Mouse (Mus musculus): ENCODE measurements around the gene Gm4131.
"Not testable (repeated sequence)": the region's sequence is repeated elsewhere in the genome, so short reads cannot be mapped to it uniquely, and the experiment has no call there.

Gm4131 gene

DNA sequence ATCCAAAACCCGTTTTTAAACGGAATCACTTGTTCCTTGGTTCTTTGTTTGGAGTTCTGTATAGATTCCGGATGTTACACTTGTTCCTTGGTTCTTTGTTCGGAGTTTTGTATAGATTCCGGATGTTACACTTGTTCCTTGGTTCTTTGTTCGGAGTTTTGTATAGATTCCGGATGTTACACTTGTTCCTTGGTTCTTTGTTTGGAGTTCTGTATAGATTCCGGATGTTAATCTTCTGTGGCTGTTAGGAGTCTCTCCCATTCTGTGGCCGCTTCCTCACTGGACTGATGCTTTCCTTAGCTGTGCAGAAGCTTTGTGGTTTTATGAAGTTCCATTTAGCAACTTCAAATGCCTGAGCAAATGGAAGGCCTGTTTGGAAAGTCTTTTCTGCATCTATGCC, at the start of gene Gm4131:
Gm4131 (minus strand) TSS at position 101 of the 400 bp plus-strand sequence.
- not testable (repeated sequence) for DNase-seq (ENCODE audit: extremely low spot score)

DNA sequence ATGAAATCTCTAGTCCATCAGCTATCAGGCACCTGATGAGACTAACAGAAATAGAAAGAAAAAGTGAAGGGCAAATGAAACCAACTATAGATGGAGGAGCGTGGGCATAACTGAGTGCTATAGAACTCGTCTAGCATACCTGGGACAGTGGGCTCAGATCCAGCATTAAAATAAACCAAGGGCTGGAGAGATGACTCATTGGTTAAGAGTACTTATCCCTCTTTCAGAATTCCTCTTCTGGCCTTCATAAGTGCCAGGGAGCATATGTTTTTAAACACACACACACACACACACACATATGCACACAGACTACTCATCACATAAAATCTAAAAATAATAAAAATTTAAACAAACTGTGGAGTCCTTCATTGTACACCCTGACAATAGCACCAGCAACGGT, 43.2 kb upstream of the Gm4131 start:
- no peak for DNase-seq (ENCODE audit: extremely low spot score)

DNA sequence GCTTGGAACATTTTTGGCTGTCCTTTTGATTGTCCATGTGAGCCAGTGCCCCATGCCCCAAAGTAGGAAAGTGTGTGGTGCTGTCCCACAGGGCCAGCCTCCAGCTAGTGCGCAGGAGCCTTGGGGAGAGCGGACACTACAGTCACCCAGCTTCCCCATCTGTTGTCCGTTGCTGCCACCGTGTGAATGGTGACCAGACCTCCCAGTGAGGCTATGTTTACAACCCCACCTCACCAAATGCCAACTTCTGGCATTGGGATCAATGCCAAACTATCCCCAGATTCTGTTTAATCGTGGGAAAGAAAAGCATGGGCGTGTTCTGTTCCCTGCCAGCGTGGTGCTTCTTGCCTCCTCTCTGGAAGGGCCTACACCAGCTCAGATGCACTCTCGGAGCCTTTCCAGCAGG, 41.1 kb upstream of the Gm4131 start:
- DNase-seq (ENCODE audit: extremely low spot score), result no peak

DNA sequence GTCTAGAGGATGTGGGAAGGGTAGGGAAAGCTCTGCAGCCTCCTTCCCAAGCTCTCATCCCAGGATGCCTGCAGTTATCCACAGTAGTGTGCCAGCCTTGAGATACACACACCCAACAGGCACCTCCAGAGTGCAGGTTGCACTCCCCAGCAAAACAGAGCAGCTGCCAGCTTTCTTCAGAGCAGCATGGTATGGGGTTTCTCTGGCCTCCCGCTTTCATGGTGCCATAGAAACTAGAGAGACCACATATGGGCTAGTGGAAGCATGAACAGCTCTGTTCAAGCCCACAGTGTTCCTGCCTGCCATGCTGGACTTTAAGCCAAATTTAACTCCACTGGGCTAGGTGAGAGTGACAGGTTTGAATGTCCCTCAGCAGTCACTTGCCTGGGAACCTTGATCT, 36.1 kb upstream of the Gm4131 start:
- no peak for DNase-seq (ENCODE audit: extremely low spot score)

DNA sequence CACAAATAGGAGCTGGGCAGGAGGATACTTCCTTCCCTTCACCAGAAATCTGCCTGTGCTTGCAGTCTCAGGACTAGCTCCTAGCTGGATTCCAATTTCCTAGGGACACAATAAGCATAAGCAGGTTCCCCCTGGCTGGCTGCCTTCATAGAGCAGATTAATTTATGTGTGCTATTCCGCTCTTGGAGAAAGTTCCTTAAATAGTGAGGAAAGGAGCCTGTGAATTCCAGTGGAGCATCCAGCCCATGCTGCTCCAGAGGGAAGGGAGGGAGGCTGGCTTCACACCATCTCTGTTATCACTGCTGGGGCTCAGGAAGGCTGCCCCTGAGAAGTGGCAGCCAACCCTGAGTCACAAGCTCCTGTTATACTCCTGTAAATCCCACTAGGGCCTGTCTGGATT, 35.5 kb upstream of the Gm4131 start:
- DNase-seq (ENCODE audit: extremely low spot score), result no peak

DNA sequence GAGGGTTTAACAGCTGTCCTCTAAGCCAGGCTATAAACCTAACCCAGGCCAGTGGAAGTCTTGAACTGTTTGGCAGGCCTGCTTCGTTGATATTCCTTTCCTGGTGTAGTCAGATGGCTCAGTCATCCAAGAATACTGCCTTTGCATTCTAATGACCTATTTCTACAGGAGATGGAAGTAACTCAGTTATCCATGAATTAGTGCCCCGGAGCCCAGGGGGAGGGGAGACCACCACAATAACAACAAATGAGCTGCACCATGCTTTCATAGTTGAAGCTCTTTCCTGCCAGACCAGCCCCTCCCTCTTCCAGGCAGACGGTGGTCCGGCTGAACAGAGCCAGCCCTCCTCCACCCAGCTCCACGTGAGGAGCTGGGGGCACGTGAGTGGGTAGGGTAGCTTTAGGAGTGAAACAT, 33.4 kb upstream of the Gm4131 start:
- no peak for DNase-seq (ENCODE audit: extremely low spot score)

DNA sequence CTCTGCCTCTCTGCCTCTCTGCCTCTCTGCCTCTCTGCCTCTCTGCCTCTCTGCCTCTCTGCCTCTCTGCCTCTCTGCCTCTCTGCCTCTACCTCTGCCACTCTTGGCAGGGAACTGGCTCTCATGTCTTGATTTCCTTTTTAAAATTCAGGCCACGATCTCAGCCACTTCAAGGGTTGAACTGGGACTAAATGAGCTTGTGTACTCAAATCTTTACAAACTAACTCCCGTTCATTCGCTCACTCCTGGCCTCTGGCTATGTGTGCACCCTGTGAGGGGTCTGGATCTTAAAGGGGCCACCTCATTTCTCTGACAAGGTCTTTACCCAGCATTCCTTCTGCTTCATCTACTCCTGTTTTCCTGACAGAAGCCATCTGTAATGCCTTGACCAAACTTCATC, 18.6 kb upstream of the Gm4131 start:
- DNase-seq (ENCODE audit: extremely low spot score), result no peak

DNA sequence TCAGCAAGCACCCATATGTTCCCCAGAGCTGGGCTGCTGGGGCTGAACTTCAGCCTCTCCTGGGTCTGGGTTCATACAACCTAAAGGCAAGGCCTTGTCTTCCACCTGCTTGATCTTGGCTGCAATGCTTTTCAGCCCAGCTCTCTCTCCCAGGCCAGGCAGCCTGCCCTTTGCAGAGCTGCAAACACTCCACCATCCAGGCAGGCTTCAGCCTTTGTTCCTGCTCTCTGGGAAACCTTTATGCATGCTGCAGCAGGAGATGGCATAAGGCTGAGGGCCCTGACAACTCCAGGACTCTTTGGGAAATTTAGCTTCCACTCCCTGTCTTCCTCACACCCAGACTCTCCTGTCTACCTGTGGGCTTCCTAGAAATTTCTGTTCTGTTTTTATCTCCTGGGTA, 17.9 kb upstream of the Gm4131 start:
- DNase-seq (ENCODE audit: extremely low spot score), result no peak

DNA sequence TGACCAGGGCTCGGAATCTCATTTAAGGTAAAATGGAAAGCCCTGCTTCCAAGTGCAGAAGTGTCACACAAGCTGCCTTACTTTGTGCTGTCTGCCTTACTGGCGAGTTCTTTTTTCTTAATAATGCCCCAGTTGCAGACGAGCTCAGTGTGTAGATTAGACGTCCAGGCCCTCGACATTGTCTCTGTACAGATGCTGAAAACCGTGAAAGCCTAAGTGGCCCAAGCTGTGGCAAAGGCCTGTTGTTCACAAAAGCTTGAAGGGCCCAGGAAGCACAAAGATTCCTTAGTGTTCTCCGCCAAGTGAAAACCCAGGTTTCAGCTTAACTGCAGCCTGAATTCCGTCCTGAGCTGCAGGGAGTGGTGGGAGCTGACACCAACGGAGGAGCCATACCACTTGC, 15.0 kb upstream of the Gm4131 start:
- no peak for DNase-seq (ENCODE audit: extremely low spot score)

DNA sequence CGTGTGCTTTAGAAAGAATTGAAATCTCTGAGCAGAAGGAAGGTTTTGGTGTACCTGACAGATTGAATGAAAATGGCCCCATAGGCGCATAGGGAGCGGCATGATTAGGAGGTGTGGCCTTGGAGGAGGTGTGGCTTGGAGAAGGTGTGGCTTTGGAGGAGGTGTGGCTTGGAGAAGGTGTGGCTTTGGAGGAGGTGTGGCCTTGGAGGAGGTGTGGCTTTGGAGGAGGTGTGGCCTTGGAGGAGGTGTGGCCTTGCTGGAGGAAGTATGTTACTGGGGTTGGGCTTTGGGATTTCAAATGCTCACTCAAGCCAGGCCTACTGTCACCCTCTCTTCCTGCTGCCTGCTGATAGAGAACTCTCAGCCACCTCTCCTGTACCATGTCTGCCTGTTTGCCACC, 14.2 kb upstream of the Gm4131 start:
- no peak for DNase-seq (ENCODE audit: extremely low spot score)

DNA sequence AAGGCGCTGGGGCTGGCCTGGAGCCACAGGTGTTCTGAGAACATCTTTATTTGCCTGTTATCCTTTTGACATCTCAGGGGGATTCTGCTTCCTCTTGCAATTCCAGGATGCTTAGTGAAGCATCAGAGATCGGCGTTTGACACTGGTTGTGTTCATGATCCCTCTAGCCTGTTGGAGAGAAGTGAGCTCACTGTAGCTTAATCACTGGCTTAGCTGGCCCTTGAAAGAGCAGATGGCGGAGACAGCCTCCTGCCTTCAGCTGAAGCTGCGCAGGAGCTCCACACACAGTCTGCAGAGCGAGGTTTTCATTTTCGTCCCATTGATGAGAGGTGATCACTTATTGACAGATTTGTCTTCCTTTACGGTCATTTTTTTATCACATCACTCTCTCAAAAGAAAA, 9.1 kb upstream of the Gm4131 start:
- DNase-seq (ENCODE audit: extremely low spot score), result no peak

DNA sequence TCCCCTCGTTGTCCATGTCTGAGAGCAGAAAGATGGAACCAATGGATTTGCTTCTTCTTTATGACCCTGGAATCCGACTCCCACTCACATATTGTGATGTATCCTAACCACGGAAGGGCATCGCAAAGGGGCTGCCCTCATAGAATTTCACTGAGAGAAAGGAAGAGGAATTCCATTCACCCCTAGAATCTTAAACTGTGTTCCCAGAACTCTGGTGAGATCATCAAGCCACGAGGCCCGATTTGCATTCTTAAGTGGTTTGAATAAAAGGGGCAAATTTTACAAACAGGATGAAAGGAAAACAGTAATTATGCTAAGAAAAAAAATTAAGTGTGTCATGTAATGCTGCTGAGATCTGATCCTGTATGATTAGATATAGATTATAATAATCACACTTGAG, 8.2 kb upstream of the Gm4131 start:
- no peak for DNase-seq (ENCODE audit: extremely low spot score)

DNA sequence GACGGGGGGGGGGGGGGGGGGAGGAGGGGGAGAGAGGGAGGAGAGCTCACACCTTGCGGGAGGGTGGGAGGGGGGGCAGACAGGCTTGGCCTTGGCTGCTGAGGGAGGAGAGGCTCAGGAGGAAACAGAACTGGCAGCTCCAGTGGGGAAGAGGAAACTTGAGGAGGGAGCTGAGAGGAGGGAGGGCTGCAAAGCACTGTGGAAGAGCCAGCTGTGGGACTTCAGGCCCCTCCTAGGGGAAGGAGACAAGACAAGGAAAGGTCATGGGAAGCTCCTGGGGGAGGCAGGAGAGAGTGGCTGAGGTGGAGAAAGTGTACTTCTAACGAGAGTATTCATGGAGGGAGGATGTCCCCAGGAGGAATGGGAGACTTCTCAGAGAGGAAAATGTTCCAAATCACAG, 6.7 kb upstream of the Gm4131 start:
- peak; percentile 33 for DNase-seq (ENCODE audit: extremely low spot score)

DNA sequence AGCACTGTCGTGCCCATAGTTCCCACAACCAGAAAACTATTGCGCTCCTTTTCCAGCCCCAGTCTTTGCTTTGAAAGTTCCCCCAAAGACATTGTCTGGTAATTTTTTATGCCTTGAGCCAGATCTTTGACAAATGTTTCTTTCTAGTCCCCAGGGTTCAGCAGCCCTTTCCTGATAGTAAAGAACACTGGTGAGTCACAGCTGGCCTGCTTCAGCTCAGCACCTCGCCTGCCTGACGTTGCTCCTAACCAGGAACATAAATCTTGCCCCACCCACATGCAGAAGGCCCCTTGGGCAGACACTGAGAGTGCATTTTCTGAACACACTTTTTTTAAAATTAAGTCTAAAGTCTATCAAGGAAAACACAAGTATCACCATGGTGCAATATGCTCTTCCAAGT, 3.6 kb upstream of the Gm4131 start:
- DNase-seq (ENCODE audit: extremely low spot score), result no peak

DNA sequence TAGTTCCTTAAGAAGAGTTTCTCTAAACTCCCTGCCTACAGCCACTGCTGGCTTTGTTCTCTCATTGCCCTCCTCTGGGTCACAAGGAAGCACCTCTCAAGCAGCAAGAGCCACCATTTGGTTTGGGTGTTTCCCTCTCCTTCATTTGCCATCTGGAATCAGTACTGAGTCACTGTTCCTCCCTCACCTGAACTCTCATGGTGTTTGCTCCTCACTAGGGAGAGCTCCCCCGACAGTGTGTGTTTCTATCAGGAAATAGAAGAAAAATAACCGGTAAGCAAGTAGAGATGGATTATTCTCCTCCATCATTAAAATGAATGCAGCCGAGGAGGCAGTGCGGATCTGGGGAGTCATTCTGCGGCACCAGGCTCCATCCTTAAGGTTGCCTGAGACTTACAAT, 2.7 kb upstream of the Gm4131 start:
- DNase-seq (ENCODE audit: extremely low spot score), result no peak

DNA sequence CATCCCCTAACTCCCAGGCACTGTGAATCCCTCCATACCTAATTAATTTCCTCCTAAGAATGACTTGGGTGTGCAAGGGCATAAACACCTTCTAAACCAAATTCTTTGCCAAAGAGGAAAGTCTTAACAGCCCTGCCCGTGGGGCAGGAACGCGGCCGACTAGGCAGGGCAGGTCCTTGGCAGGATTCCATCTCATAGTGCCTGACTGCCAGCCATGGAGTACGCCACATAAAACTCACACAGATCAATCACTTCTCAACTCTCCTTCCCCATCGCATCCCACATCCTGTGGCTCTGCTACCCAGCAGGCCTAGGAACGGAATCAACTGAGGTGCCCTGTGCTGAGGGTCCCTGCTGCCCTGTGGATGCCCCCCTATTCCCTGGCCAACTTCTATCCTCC, 3.0 kb downstream of the Gm4131 start:
- DNase-seq (ENCODE audit: extremely low spot score), result no peak

DNA sequence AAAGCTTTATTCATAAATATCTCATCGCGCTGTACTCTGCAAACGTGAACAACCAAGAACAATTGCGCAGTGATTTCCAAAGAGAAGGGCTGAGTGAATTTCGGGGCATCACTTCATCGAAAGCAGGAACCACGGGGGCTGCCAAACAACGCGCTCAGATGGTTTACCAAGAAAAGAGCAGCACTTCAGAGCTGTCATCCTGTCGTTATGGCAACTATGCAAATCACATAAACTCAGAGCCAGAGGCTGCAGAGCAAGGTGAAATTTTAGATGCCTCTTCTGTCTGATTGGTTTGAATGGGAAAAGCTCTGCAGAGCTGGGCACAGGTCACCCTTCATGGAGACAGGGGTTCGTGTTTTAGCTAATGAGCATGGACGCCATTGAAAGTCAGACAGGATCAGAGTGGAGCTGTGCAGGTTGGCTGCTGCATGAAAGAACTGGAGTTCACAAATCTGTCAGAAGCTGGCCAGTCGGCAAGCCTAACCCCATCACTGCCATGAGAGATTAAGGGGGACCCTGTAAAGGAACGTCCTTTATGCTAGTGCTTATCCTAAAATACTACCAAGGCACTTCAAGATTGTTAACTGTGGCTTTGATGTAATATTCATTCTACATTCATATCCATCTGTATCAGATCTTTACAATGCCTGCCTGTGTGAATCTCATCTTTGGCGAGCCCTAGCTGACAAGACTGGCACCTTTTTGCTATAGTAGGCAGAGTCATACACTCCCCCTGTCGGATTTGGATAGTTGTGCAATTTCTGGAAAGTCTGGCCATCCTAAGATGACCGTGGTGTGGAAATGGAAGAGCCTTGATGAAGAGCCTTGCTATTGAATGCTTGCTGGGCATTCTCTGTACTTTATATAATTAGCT, 4.6 kb downstream of the Gm4131 start:
- no peak for DNase-seq (ENCODE audit: extremely low spot score)

DNA sequence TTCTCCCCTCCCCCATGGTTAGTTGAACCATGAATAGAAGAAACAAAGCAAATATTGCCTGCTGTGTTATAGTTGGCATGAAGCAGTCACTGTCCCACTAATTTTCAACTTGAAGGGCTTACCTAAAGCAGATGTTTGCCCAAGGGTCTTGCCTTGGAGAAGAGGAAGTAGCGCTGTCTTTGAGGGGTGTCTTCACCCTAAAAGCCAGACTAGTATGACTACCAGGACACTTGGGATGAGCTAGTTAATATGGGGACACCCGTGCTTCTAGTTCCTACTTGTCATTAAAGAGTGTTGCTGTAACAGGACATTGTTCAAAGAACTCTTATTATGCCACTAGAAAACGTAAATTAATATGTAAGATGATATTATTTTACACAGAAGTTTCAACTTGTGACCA, 9.6 kb downstream of the Gm4131 start:
- DNase-seq (ENCODE audit: extremely low spot score), result no peak

DNA sequence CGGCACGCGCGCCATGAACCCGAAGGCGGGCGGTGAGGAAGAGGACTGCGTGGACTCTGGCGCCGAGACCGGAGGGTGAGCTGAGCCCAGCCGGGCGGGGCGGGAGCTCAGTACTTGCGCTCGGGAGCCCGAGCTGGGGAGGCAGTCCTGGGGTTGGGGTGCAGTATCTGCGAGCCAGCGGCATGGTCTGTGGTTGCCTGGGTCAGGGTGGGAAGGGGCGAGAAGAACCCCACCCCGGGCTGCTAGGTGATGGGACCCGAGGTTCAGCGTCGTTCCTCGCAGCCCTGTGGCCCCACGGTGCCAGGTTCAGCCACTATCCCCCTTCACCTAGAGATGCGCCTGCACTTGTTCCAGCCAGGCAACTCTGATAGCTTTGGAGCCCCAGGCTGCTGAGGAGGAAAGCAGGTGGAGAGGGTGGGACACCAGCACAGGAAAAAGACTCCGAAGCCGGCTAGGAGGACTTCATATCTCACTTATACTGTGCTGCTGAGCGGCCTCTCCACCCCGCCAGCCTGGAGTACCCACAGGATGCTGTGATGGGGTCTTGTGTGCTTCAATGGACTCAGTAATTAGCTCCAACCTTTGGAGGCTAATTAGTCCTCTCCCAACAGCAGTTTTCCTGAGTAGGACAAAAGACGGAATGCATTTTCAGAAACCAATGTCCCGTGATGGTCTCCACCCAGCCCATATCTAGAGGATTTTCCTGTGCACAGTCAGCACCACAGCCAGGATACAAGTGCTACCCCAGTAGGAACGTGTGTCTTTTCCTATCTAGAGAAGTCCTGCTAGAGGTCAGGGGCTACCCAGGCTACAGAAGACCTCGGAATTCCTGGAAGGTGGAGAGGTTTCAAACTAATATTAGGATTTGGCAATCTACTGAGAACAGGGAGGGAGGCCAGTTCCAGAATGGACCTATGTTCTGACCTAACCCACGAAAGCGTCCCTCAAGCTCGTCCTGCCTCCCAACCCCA, 10.6 kb downstream of the Gm4131 start:
- DNase-seq (ENCODE audit: extremely low spot score), result peak; percentile 14

DNA sequence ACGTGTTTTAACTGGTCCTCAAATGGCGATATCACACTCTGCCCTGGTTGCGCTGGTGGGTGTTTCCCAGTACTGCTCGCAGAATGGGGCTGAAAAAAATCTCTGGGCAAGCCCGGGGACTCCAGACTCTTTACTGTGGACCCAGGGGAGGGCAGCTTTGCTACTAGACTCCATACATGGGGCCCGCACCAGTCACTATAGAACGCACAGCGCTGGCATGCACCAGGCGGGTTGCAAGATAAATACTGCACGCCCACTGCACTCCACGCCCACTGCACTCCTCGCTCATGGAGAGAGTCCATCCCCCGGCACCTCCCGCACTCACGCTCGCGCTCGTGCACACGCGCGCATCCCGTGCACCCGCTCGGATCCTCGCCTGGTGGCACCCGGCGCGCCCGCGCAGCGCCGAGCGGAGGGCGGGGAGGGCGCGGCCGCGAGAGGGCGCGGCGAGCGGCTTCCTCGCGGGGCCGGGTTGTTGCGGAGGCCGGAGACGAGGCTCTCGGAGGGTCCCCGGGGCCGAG, 11.4 kb downstream of the Gm4131 start, which contains the start of gene Fam124a:
Fam124a (plus strand) TSS at position 429 of the 521 bp plus-strand sequence.
- DNase-seq (ENCODE audit: extremely low spot score), result peak; percentile 71

DNA sequence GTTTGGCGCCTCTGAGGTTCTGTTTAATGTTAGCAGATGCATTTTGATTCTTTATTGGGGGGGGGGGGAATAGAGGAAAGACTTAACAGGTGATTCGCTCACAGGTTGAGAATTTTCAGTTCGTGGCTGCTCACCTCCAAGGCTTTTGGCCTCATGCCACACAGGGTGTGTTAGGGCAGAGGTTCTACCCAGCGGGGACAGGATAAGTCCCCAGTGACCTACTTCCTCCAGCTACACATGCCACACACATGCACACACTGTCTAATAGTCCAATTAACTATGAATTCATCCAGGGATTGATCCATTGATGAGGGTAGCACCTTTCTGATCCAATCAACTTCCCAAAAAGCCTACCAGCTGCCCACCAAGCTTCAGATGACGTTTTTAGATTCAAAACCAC, 12.9 kb downstream of the Gm4131 start:
- DNase-seq (ENCODE audit: extremely low spot score), result no peak

DNA sequence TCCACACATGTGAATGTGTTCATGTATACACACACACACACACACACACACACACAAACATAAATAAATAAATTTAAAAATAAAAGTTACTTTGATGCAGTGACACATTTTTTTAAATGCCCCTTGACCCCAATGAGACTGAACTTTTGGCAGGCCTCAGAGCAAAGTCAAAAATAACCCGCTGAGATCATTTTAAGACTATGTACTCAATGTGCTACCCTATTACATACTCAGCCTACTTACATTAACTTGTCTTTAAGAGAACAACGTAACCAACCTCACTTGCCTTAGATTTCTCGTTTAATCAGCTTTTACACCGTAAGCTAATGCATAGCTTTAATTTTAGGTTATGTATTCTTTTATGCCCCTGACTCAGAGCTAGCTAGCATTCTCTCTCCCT, 13.9 kb downstream of the Gm4131 start:
- no peak for DNase-seq (ENCODE audit: extremely low spot score)
